Mouse (Mus musculus) MEL (cell line): ENCODE measurements around the gene Shisa2. TPM values are rescaled to one million over a fixed set of nuclear protein-coding genes. Genes with fewer than 3 reads are reported as not detected.

Source experiments
- DNase-seq: peaks from one replicate; pipeline ENCODE4 v3.0.0; 2011; ENCODE audit warnings: low read depth, low spot score
- H3K27ac ChIP-seq: 2 replicates; pipeline ENCODE4 v1.5.1; 2012; ENCODE audit warnings: low read depth, mild to moderate bottlenecking, control low read depth, low read length, moderate library complexity; ENCODE audit not compliant: control insufficient read depth
- H3K27me3 ChIP-seq, 2 experiments: fragments of 150-350 bp in 1 of 2; sonication (generic) in 1 of 2; 2 replicates each; pipeline ENCODE4 v1.6.1; 2012; ENCODE audit warnings: low read length in 2 of 2, mild to moderate bottlenecking in 2 of 2, improper control_type of control experiment in 1 of 2, moderate library complexity in 1 of 2; ENCODE audit not compliant: insufficient read depth in 2 of 2, control insufficient read depth in 1 of 2
- H3K36me3 ChIP-seq, 2 experiments: 2 replicates each; pipeline ENCODE4 v1.6.1; 2012 to 2014; ENCODE audit warnings: low read length in 2 of 2, improper control_type of control experiment in 1 of 2, inconsistent platforms in 1 of 2, mild to moderate bottlenecking in 1 of 2; ENCODE audit not compliant: insufficient read depth in 2 of 2, control insufficient read depth in 1 of 2
- H3K4me1 ChIP-seq, 2 experiments: fragments of 150-350 bp in 1 of 2; sonication (generic) in 1 of 2; 2 replicates each; pipeline ENCODE4 v1.6.1; 2012; ENCODE audit warnings: low read length in 2 of 2, improper control_type of control experiment in 1 of 2, mild to moderate bottlenecking in 1 of 2; ENCODE audit not compliant: insufficient read depth in 2 of 2, control insufficient read depth in 1 of 2
- H3K4me3 ChIP-seq, 2 experiments: fragments of 150-350 bp in 1 of 2; sonication (generic) in 1 of 2; 2 replicates each; pipeline ENCODE4 v1.5.1; 2012; ENCODE audit warnings: low read depth in 2 of 2, low read length in 2 of 2, mild to moderate bottlenecking in 2 of 2, moderate library complexity in 2 of 2, control low read depth in 1 of 2, improper control_type of control experiment in 1 of 2; ENCODE audit not compliant: control insufficient read depth in 1 of 2, insufficient read depth in 1 of 2
- H3K79me2 ChIP-seq: 2 replicates; pipeline ENCODE4 v1.6.1; 2012; ENCODE audit warnings: mild to moderate bottlenecking, low read length, moderate library complexity; ENCODE audit not compliant: control insufficient read depth, poor library complexity, insufficient read depth
- H3K9ac ChIP-seq: 2 replicates; pipeline ENCODE4 v1.6.1; 2012; ENCODE audit warnings: low read depth, mild to moderate bottlenecking, control low read depth, low read length, moderate library complexity; ENCODE audit not compliant: control insufficient read depth, poor library complexity, severe bottlenecking
- H3K9me3 ChIP-seq: fragments of 150-350 bp; sonication (generic); replicated peaks from 2 replicates; pipeline ENCODE4 v1.6.1; 2012; ENCODE audit warnings: mild to moderate bottlenecking, low read length, improper control_type of control experiment, moderate library complexity; ENCODE audit not compliant: insufficient read depth
- BHLHE40 ChIP-seq: IDR thresholded peaks from 2 replicates; pipeline ENCODE4 v1.6.1; 2012; ENCODE audit warnings: low read depth, mild to moderate bottlenecking, inconsistent platforms, low read length, improper control_type of control experiment, borderline replicate concordance
- E2F4 ChIP-seq: IDR thresholded peaks from 2 replicates; pipeline ENCODE4 v1.6.1; 2011; ENCODE audit warnings: low read depth, low read length, improper control_type of control experiment, borderline replicate concordance
- EP300 ChIP-seq, 2 experiments: IDR thresholded peaks; 2 replicates each; pipeline ENCODE4 v1.6.1; 2011; ENCODE audit warnings: improper control_type of control experiment in 2 of 2, low read length in 2 of 2, low read depth in 1 of 2, mild to moderate bottlenecking in 1 of 2
- JUND ChIP-seq: IDR thresholded peaks from 2 replicates; pipeline ENCODE4 v1.6.1; 2011; ENCODE audit warnings: low read depth, mild to moderate bottlenecking, improper control_type of control experiment, low read length
- KAT2A ChIP-seq: conservative IDR thresholded peaks from 2 replicates; pipeline ENCODE4 v1.6.1; 2012; ENCODE audit warnings: low read depth, low read length, improper control_type of control experiment, inconsistent platforms
- MEF2A ChIP-seq: IDR thresholded peaks from 2 replicates; pipeline ENCODE4 v1.6.1; 2014; ENCODE audit warnings: low read depth, mild to moderate bottlenecking, inconsistent platforms, low read length, improper control_type of control experiment; ENCODE audit not compliant: poor library complexity, insufficient replicate concordance, severe bottlenecking; ENCODE audit errors: extremely low read depth
- MXI1 ChIP-seq: IDR thresholded peaks from 2 replicates; pipeline ENCODE4 v1.6.1; 2011; ENCODE audit warnings: mild to moderate bottlenecking, low read depth, low read length, improper control_type of control experiment
- MYB ChIP-seq: IDR thresholded peaks from 2 replicates; pipeline ENCODE4 v1.6.1; 2011; ENCODE audit warnings: mild to moderate bottlenecking, low read depth, low read length, improper control_type of control experiment
- NELFE ChIP-seq: IDR thresholded peaks from 2 replicates; pipeline ENCODE4 v1.6.1; 2011; ENCODE audit warnings: low read depth, low read length, improper control_type of control experiment
- POLR2A ChIP-seq, 2 experiments: IDR thresholded peaks; 2 replicates each; pipeline ENCODE4 v1.6.1; 2011 to 2012; ENCODE audit warnings: low read length in 2 of 2, mild to moderate bottlenecking in 2 of 2, control low read depth in 1 of 2, improper control_type of control experiment in 1 of 2, low read depth in 1 of 2, moderate library complexity in 1 of 2; ENCODE audit not compliant: control insufficient read depth in 1 of 2, insufficient read depth in 1 of 2, poor library complexity in 1 of 2
- POLR2AphosphoS2 ChIP-seq: IDR thresholded peaks from 2 replicates; pipeline ENCODE4 v1.6.1; 2011; ENCODE audit warnings: low read length, improper control_type of control experiment
- POLR2AphosphoS5 ChIP-seq: IDR thresholded peaks from 2 replicates; pipeline ENCODE4 v1.6.1; 2012; ENCODE audit warnings: low read depth, borderline replicate concordance, mild to moderate bottlenecking, inconsistent platforms, low read length, moderate library complexity, mixed read lengths
- RAD21 ChIP-seq: IDR thresholded peaks from 2 replicates; pipeline ENCODE4 v1.6.1; 2011; ENCODE audit warnings: mild to moderate bottlenecking, low read depth, low read length, improper control_type of control experiment
- RCOR1 ChIP-seq: IDR thresholded peaks from 2 replicates; pipeline ENCODE4 v1.6.1; 2012; ENCODE audit warnings: low read depth, mild to moderate bottlenecking, inconsistent platforms, low read length, improper control_type of control experiment
- SMC3 ChIP-seq: IDR thresholded peaks from 2 replicates; pipeline ENCODE4 v1.6.1; 2011; ENCODE audit warnings: low read depth, low read length, improper control_type of control experiment
- TAL1 ChIP-seq: IDR thresholded peaks from 2 replicates; pipeline ENCODE4 v1.6.1; 2012; ENCODE audit warnings: mild to moderate bottlenecking, inconsistent platforms, low read length, moderate library complexity, mixed read lengths
- TCF12 ChIP-seq: IDR thresholded peaks from 2 replicates; pipeline ENCODE4 v1.6.1; 2014; ENCODE audit warnings: low read depth, mild to moderate bottlenecking, inconsistent platforms, low read length, improper control_type of control experiment, moderate library complexity
- USF1 ChIP-seq: IDR thresholded peaks from 2 replicates; pipeline ENCODE4 v1.6.1; 2014; ENCODE audit warnings: low read depth, mild to moderate bottlenecking, inconsistent platforms, low read length, improper control_type of control experiment, moderate library complexity
- USF2 ChIP-seq, 2 experiments: IDR thresholded peaks; 2 replicates each; pipeline ENCODE4 v1.6.1; 2011 to 2012; ENCODE audit warnings: improper control_type of control experiment in 2 of 2, low read length in 2 of 2, borderline replicate concordance in 1 of 2, inconsistent platforms in 1 of 2, low read depth in 1 of 2, mild to moderate bottlenecking in 1 of 2; ENCODE audit not compliant: insufficient read depth in 1 of 2
- ZC3H11A ChIP-seq: IDR thresholded peaks from 2 replicates; pipeline ENCODE4 v1.6.1; 2012; ENCODE audit warnings: low read depth, mild to moderate bottlenecking, inconsistent platforms, low read length, improper control_type of control experiment
- ZKSCAN1 ChIP-seq: IDR thresholded peaks from 2 replicates; pipeline ENCODE4 v1.6.1; 2012; ENCODE audit warnings: low read depth, mild to moderate bottlenecking, inconsistent platforms, low read length, improper control_type of control experiment, moderate library complexity
- ZNF384 ChIP-seq: IDR thresholded peaks from 2 replicates; pipeline ENCODE4 v1.6.1; 2012; ENCODE audit warnings: low read depth, mild to moderate bottlenecking, inconsistent platforms, low read length, improper control_type of control experiment
- polyA plus RNA-seq, 2 experiments: library from polyadenylated mRNA; stranded (reverse) in 1 of 2; unstranded in 1 of 2; fragments of >175 nt in 1 of 2; fragments of >200 nt in 1 of 2; gene quantifications; 2 replicates each; pipeline versions ENCODE4 v1.2.1 to v1.2.4; 2012; ENCODE audit warnings: low replicate concordance in 2 of 2, low read depth in 1 of 2; ENCODE audit not compliant: insufficient read length in 2 of 2, insufficient read depth in 1 of 2, missing spikeins in 1 of 2
- total RNA-seq: library from RNA; depleted of rRNA; stranded (reverse); fragments of 300-350 nt; gene quantifications from 2 replicates; pipeline ENCODE4 v1.2.3, GENCODE M21; 2012

The Shisa2 gene
- total and polyA plus RNA-seq, 3 experiments, result not detected

DNA sequence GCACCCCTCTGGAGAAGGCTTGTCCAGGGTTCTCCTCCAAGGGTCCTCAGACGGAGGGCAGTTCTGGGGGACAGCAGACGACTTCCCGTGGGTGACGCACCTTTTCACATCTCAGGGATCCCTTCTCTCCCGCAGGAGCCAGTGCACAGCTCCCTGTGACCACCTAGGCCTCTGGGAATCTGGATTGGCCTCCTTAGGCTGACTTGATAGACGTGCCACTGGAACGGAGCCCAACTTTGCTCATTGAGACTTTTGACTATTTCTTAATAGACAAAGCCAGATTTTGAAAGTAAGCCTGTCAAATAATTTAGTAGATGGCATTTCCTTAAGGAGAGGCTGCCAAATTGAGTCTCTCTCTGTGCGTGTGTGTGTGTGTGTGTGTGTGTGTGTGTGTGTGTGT lies 1.6 kb downstream of the Shisa2 start:
- TF ChIP-seq ZKSCAN1 (no peak), JUND (no peak), TAL1 (no peak), EP300 (IDR thresholded peaks at IDR 0.05; ENCODE audit: low read depth in 1 of 2, low read length in 2 of 2) (no peak), MXI1 (no peak), ZC3H11A (no peak)
- DNase-seq, result no peak
- no peak overlapping the region for H3K27ac ChIP-seq
- no peaks in the 10 kb centered on the region for H3K4me1 ChIP-seq
- no peaks in the 10 kb centered on the region for H3K79me2 ChIP-seq
- H3K4me3 ChIP-seq, result no peak overlapping the region
- no peak overlapping the region for H3K9ac ChIP-seq
- H3K36me3 ChIP-seq, result no peaks in the 10 kb centered on the region
- no peaks in the 10 kb centered on the region for H3K9me3 ChIP-seq
- no peaks in the 10 kb centered on the region for H3K27me3 ChIP-seq

DNA sequence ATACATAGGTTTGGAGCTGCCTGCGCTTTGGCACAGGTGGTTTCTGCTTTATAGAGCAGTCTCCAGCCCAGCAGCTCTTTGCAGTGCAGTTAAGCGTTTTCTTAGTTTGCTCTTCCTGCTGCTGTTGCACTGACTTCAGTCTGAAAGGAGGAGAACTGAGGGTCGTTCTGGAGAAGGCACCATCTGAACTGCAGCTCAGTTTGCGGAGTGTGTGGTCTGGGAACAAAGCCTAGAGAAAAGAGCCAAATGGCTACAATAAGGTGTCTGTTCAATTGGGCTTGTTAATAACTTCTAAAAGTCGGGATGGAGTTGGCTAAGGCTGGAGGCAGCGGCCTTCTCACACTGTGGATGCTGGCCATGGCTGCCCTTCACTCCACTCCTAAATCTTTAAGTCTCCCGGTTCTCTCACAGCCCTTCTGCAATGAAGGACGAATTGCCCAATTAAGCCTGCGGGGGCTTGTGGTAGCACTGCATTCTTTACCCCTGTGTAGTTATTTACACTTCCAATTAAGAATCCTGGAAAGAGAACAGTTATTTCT lies 2.1 kb downstream of the Shisa2 start:
- no peaks in the 10 kb centered on the region for H3K27me3 ChIP-seq
- no peak overlapping the region for H3K4me3 ChIP-seq
- no peak for TF ChIP-seq TCF12
- no peak for TF ChIP-seq BHLHE40
- no peak for TF ChIP-seq MXI1
- TF ChIP-seq POLR2AphosphoS2, result no peak
- TF ChIP-seq RAD21, result no peak
- no peak for TF ChIP-seq SMC3
- TF ChIP-seq EP300 (IDR thresholded peaks at IDR 0.05; ENCODE audit: low read depth in 1 of 2, low read length in 2 of 2), result no peak
- no peak for TF ChIP-seq ZC3H11A
- no peak for TF ChIP-seq MEF2A
- TF ChIP-seq USF2 (IDR thresholded peaks at IDR 0.05; ENCODE audit: borderline replicate concordance in 1 of 2, insufficient read depth in 1 of 2, low read depth in 1 of 2, low read length in 2 of 2), result no peak
- no peak for TF ChIP-seq POLR2A (IDR thresholded peaks at IDR 0.05; ENCODE audit: control insufficient read depth in 1 of 2, insufficient read depth in 1 of 2, low read depth in 1 of 2, low read length in 2 of 2, poor library complexity in 1 of 2)
- TF ChIP-seq JUND, result no peak

DNA sequence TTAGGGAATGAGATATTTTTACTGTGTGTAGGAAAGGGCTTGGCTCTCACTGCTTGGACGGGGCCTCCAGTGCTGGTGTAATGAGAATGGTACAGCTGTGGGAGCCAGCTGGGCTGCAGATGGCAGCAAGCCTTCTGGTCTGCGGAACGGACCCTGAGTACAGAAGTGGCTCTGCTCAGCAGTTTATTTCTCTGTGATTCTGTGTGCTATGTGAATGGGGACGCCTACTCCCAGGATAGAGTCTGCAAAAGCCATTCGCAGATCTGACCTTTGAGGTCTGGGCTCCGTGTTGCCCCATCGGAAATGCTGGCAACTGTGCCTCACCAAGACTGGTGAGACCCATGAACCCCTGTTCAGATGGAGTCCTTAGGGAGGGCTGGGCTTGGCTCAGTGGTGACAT lies 2.7 kb downstream of the Shisa2 start:
- Histone ChIP-seq H3K27me3 (no peaks in the 10 kb centered on the region), H3K79me2 (no peaks in the 10 kb centered on the region), H3K4me3 (no peak overlapping the region), H3K9me3 (no peaks in the 10 kb centered on the region), H3K9ac (no peak overlapping the region), H3K36me3 (no peaks in the 10 kb centered on the region), H3K4me1 (no peaks in the 10 kb centered on the region), H3K27ac (no peak overlapping the region)
- no peak for TF ChIP-seq ZC3H11A
- no peak for TF ChIP-seq ZNF384
- no peak for TF ChIP-seq KAT2A
- TF ChIP-seq USF1, result no peak
- no peak for TF ChIP-seq ZKSCAN1
- TF ChIP-seq POLR2AphosphoS5, result no peak
- TF ChIP-seq MEF2A, result no peak
- TF ChIP-seq RCOR1, result no peak
- TF ChIP-seq E2F4, result no peak
- TF ChIP-seq NELFE, result no peak
- TF ChIP-seq MYB, result no peak
- TF ChIP-seq TAL1, result no peak
- TF ChIP-seq JUND, result no peak
- no peak for DNase-seq

More for the DNA sequence above, 2.1 kb downstream of the Shisa2 start:
- Histone ChIP-seq H3K9ac (no peak overlapping the region), H3K36me3 (no peaks in the 10 kb centered on the region), H3K4me1 (no peaks in the 10 kb centered on the region), H3K27ac (no peak overlapping the region), H3K79me2 (no peaks in the 10 kb centered on the region), H3K9me3 (no peaks in the 10 kb centered on the region)
- no peak for DNase-seq
